Mouse (Mus musculus): ENCODE data around the gene Magi1. TPM values are rescaled to one million over a fixed set of nuclear protein-coding genes. Genes with fewer than 3 reads are reported as not detected.

The Magi1 gene
- polyA plus RNA-seq (2014; fragmentation: Nextera tagmentation; extraction: Ambion mirVana), result 24.8 and 27.4 TPM in 2 replicates

- peak within 1 kb of the TSS; percentile 88 for H3K27ac ChIP-seq (ENCODE audit: low read depth, low read length)
- H3K4me1 ChIP-seq (replicated peaks; ENCODE audit: control insufficient read depth, insufficient read depth, low read length), result peaks cover 10% of the 10 kb centered on the region; the same call in 1 of the 2 replicates
- 2% methylated on average over 75 of the region's 86 CpGs for WGBS
- no peaks in the 10 kb centered on the region for H3K36me3 ChIP-seq (ENCODE audit: control insufficient read depth, insufficient read depth, low read length)
- peak; percentile 98 for DNase-seq (ENCODE audit: low spot score)
- H3K9ac ChIP-seq (ENCODE audit: low read depth, low read length), result peak within 1 kb of the TSS; percentile 73
- peak within 1 kb of the TSS; percentile 61 for H3K4me3 ChIP-seq (ENCODE audit: low read depth, low read length)
- no peaks in the 10 kb centered on the region for H3K9me3 ChIP-seq (ENCODE audit: control insufficient read depth, low read length)
- H3K27me3 ChIP-seq (ENCODE audit: control insufficient read depth, insufficient read depth, low read length), result 0 out of 2 replicates have a peak, but pooled peaks cover 2% of the 10 kb centered on the region
- peak; percentile 95 for ATAC-seq (ENCODE audit: low FRiP score)
- peak within 1 kb of the TSS; percentile 84 for H3K4me2 ChIP-seq (replicated peaks; ENCODE audit: low read depth, low read length)
These were observed at the start of gene Magi1 for GRCm38 (mm10) chr6:94283318-94284061. Gene Magi1 (minus strand): TSS chr6:94283917.

- H3K4me2 ChIP-seq (replicated peaks; ENCODE audit: low read depth, low read length), result no peak overlapping the region
These were observed 43.4 kb upstream of the Magi1 start for GRCm38 (mm10) chr6:94327143-94327542.

GRCm38 (mm10) chr6:94316886-94317285, 33.2 kb upstream of the Magi1 start:
- ATAC-seq (ENCODE audit: low FRiP score), result no peak
- WGBS, result 93% methylated on average over 3 of the region's 3 CpGs
- no peaks in the 10 kb centered on the region for H3K9me3 ChIP-seq (ENCODE audit: control insufficient read depth, low read length)

More at GRCm38 (mm10) chr6:94327143-94327542, 43.4 kb upstream of the Magi1 start:
- Histone ChIP-seq H3K27me3 (ENCODE audit: control insufficient read depth, insufficient read depth, low read length) (no peaks in the 10 kb centered on the region), H3K9me3 (ENCODE audit: control insufficient read depth, low read length) (no peaks in the 10 kb centered on the region), H3K4me1 (replicated peaks; ENCODE audit: control insufficient read depth, insufficient read depth, low read length) (no peaks in the 10 kb centered on the region), H3K36me3 (ENCODE audit: control insufficient read depth, insufficient read depth, low read length) (no peaks in the 10 kb centered on the region), H3K9ac (ENCODE audit: low read depth, low read length) (no peak overlapping the region), H3K27ac (ENCODE audit: low read depth, low read length) (no peak overlapping the region), H3K4me3 (ENCODE audit: low read depth, low read length) (no peak overlapping the region)
- ATAC-seq (ENCODE audit: low FRiP score), result no peak
- WGBS, result 90% methylated on average over 4 of the region's 4 CpGs
- no peak for DNase-seq (ENCODE audit: low spot score)

GRCm38 (mm10) chr6:94312285-94312684, 28.6 kb upstream of the Magi1 start:
- DNase-seq (ENCODE audit: low spot score), result no peak
- H3K4me3 ChIP-seq (ENCODE audit: low read depth, low read length), result no peak overlapping the region
- WGBS, result 74% methylated on average over 7 of the region's 7 CpGs
- H3K27ac ChIP-seq (ENCODE audit: low read depth, low read length), result no peak overlapping the region
- H3K9me3 ChIP-seq (ENCODE audit: control insufficient read depth, low read length), result no peaks in the 10 kb centered on the region
- no peaks in the 10 kb centered on the region for H3K27me3 ChIP-seq (ENCODE audit: control insufficient read depth, insufficient read depth, low read length)
- H3K4me2 ChIP-seq (replicated peaks; ENCODE audit: low read depth, low read length), result no peak overlapping the region
- no peaks in the 10 kb centered on the region for H3K4me1 ChIP-seq (replicated peaks; ENCODE audit: control insufficient read depth, insufficient read depth, low read length)
- H3K36me3 ChIP-seq (ENCODE audit: control insufficient read depth, insufficient read depth, low read length), result no peaks in the 10 kb centered on the region
- no peak overlapping the region for H3K9ac ChIP-seq (ENCODE audit: low read depth, low read length)
- ATAC-seq (ENCODE audit: low FRiP score), result no peak

More at GRCm38 (mm10) chr6:94316886-94317285, 33.2 kb upstream of the Magi1 start:
- Histone ChIP-seq H3K27me3 (ENCODE audit: control insufficient read depth, insufficient read depth, low read length) (no peaks in the 10 kb centered on the region), H3K4me2 (replicated peaks; ENCODE audit: low read depth, low read length) (no peak overlapping the region), H3K4me1 (replicated peaks; ENCODE audit: control insufficient read depth, insufficient read depth, low read length) (no peaks in the 10 kb centered on the region), H3K9ac (ENCODE audit: low read depth, low read length) (no peak overlapping the region), H3K36me3 (ENCODE audit: control insufficient read depth, insufficient read depth, low read length) (no peaks in the 10 kb centered on the region), H3K27ac (ENCODE audit: low read depth, low read length) (no peak overlapping the region), H3K4me3 (ENCODE audit: low read depth, low read length) (no peak overlapping the region)
- DNase-seq (ENCODE audit: low spot score), result no peak

- WGBS, result 40% methylated on average over 7 of the region's 7 CpGs
- ATAC-seq (ENCODE audit: low FRiP score) (no peak), DNase-seq (ENCODE audit: low spot score) (no peak)
- no peaks in the 10 kb centered on the region for H3K36me3 ChIP-seq (ENCODE audit: control insufficient read depth, insufficient read depth, low read length)
- H3K27me3 ChIP-seq (ENCODE audit: control insufficient read depth, insufficient read depth, low read length), result no peaks in the 10 kb centered on the region
- no peaks in the 10 kb centered on the region; the same call in 1 of the 2 replicates for H3K9me3 ChIP-seq (ENCODE audit: control insufficient read depth, low read length)
- no peak overlapping the region for H3K27ac ChIP-seq (ENCODE audit: low read depth, low read length)
- no peaks in the 10 kb centered on the region for H3K4me1 ChIP-seq (replicated peaks; ENCODE audit: control insufficient read depth, insufficient read depth, low read length)
- H3K9ac ChIP-seq (ENCODE audit: low read depth, low read length), result no peak overlapping the region
- H3K4me2 ChIP-seq (replicated peaks; ENCODE audit: low read depth, low read length), result no peak overlapping the region
- H3K4me3 ChIP-seq (ENCODE audit: low read depth, low read length), result no peak overlapping the region
These were observed 24.8 kb upstream of the Magi1 start for GRCm38 (mm10) chr6:94308498-94308897.

- ATAC-seq (ENCODE audit: low FRiP score), result no peak
These were observed 19.8 kb upstream of the Magi1 start for GRCm38 (mm10) chr6:94303512-94303911.

GRCm38 (mm10) chr6:94301804-94302203, 18.1 kb upstream of the Magi1 start:
- DNase-seq (ENCODE audit: low spot score) (no peak), ATAC-seq (ENCODE audit: low FRiP score) (no peak)
- Histone ChIP-seq H3K4me2 (replicated peaks; ENCODE audit: low read depth, low read length) (no peak overlapping the region), H3K27ac (ENCODE audit: low read depth, low read length) (no peak overlapping the region), H3K36me3 (ENCODE audit: control insufficient read depth, insufficient read depth, low read length) (no peaks in the 10 kb centered on the region), H3K4me1 (replicated peaks; ENCODE audit: control insufficient read depth, insufficient read depth, low read length) (no peaks in the 10 kb centered on the region), H3K9me3 (ENCODE audit: control insufficient read depth, low read length) (no peaks in the 10 kb centered on the region; the same call in 1 of the 2 replicates), H3K27me3 (ENCODE audit: control insufficient read depth, insufficient read depth, low read length) (no peaks in the 10 kb centered on the region), H3K9ac (ENCODE audit: low read depth, low read length) (no peak overlapping the region), H3K4me3 (ENCODE audit: low read depth, low read length) (no peak overlapping the region)
- WGBS, result 93% methylated on average over 10 of the region's 10 CpGs

More at GRCm38 (mm10) chr6:94303512-94303911, 19.8 kb upstream of the Magi1 start:
- Histone ChIP-seq H3K4me3 (ENCODE audit: low read depth, low read length) (no peak overlapping the region), H3K4me1 (replicated peaks; ENCODE audit: control insufficient read depth, insufficient read depth, low read length) (no peaks in the 10 kb centered on the region), H3K9me3 (ENCODE audit: control insufficient read depth, low read length) (no peaks in the 10 kb centered on the region; the same call in 1 of the 2 replicates), H3K27ac (ENCODE audit: low read depth, low read length) (no peak overlapping the region), H3K4me2 (replicated peaks; ENCODE audit: low read depth, low read length) (no peak overlapping the region), H3K9ac (ENCODE audit: low read depth, low read length) (no peak overlapping the region), H3K36me3 (ENCODE audit: control insufficient read depth, insufficient read depth, low read length) (no peaks in the 10 kb centered on the region), H3K27me3 (ENCODE audit: control insufficient read depth, insufficient read depth, low read length) (no peaks in the 10 kb centered on the region)
- 79% methylated on average over 6 of the region's 6 CpGs for WGBS
- no peak for DNase-seq (ENCODE audit: low spot score)

- Histone ChIP-seq H3K27ac (ENCODE audit: low read depth, low read length) (no peak overlapping the region), H3K4me3 (ENCODE audit: low read depth, low read length) (no peak overlapping the region), H3K9ac (ENCODE audit: low read depth, low read length) (no peak overlapping the region), H3K9me3 (ENCODE audit: control insufficient read depth, low read length) (no peaks in the 10 kb centered on the region), H3K4me2 (replicated peaks; ENCODE audit: low read depth, low read length) (no peak overlapping the region), H3K36me3 (ENCODE audit: control insufficient read depth, insufficient read depth, low read length) (no peaks in the 10 kb centered on the region), H3K4me1 (replicated peaks; ENCODE audit: control insufficient read depth, insufficient read depth, low read length) (no peaks in the 10 kb centered on the region), H3K27me3 (ENCODE audit: control insufficient read depth, insufficient read depth, low read length) (no peaks in the 10 kb centered on the region)
- no peak for ATAC-seq (ENCODE audit: low FRiP score)
- no peak for DNase-seq (ENCODE audit: low spot score)
- 67% methylated on average over 3 of the region's 3 CpGs for WGBS
These were observed 16.8 kb upstream of the Magi1 start for GRCm38 (mm10) chr6:94300562-94300961.

- H3K4me2 ChIP-seq (replicated peaks; ENCODE audit: low read depth, low read length), result no peak overlapping the region
- H3K36me3 ChIP-seq (ENCODE audit: control insufficient read depth, insufficient read depth, low read length), result no peaks in the 10 kb centered on the region
- H3K27ac ChIP-seq (ENCODE audit: low read depth, low read length), result no peak overlapping the region
- no peak overlapping the region for H3K4me3 ChIP-seq (ENCODE audit: low read depth, low read length)
- peaks cover 4% of the 10 kb centered on the region; the same call in 1 of the 2 replicates for H3K4me1 ChIP-seq (replicated peaks; ENCODE audit: control insufficient read depth, insufficient read depth, low read length)
- ATAC-seq (ENCODE audit: low FRiP score) (no peak), DNase-seq (ENCODE audit: low spot score) (no peak)
- no peaks in the 10 kb centered on the region for H3K9me3 ChIP-seq (ENCODE audit: control insufficient read depth, low read length)
- H3K27me3 ChIP-seq (ENCODE audit: control insufficient read depth, insufficient read depth, low read length), result no peaks in the 10 kb centered on the region
- H3K9ac ChIP-seq (ENCODE audit: low read depth, low read length), result no peak overlapping the region
These were observed 3.7 kb upstream of the Magi1 start for GRCm38 (mm10) chr6:94287387-94287786.

Measured in hindbrain, embryonic 11.5 days (tissue).